Mouse (Mus musculus): ENCODE measurements around the gene Impdh1.

- TF ChIP-seq CTCF (IDR thresholded peaks at IDR 0.05; ENCODE audit: extremely low read depth, insufficient read length, insufficient replicate concordance, low read depth, low read length) (no peak), POLR2A (IDR thresholded peaks at IDR 0.05; ENCODE audit: low read depth, low read length) (no peak)
These were observed 47.3 kb downstream of the Impdh1 start for GRCm38 (mm10) chr6:29168871-29169270.

Data from small intestine, adult 2 months (tissue).